Mouse (Mus musculus) stomach, postnatal 0 days (tissue): Measurements from ENCODE around the gene Azin2.

ENCODE experiments used
- CTCF ChIP-seq: IDR thresholded peaks from 2 replicates; pipeline ENCODE4 v1.5.1; 2016; ENCODE audit warnings: antibody characterized with exemption, low read depth, mild to moderate bottlenecking, moderate library complexity
- EP300 ChIP-seq: optimal IDR thresholded peaks from 2 replicates; pipeline ENCODE3; 2016; ENCODE audit warnings: antibody characterized with exemption

DNA sequence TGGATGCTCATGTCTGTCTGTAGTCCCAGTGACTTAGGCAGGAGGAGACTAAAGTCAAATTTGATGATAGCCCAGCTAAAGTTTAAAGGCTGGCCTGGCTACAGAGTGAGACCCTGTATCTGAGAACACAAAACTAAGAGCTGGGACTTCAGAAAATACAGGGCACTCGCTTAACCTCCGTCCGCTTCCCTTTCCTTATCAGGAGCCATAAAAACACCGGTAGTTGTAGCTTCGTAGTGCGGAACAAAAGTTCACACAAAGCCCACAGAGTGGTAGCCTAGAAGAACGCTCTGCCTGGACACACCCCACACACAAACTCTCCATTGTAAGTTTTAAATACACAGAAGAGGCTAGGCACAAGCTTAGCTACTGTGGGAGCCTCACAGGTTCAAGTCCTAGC is 33.0 kb upstream of the Azin2 start:
- TF ChIP-seq CTCF, result no peak
- TF ChIP-seq EP300, result no peak
